Mouse (Mus musculus) liver, postnatal 0 days (tissue): Measurements from ENCODE around the gene Tab1.

ENCODE experiments used
- CTCF ChIP-seq: sonication (generic); IDR thresholded peaks from 2 replicates; pipeline ENCODE4 v1.5.1; 2016; ENCODE audit warnings: antibody characterized with exemption, low read depth
- EP300 ChIP-seq: IDR thresholded peaks from 2 replicates; pipeline ENCODE4 v1.6.1; 2016; ENCODE audit warnings: antibody characterized with exemption, low read depth, mild to moderate bottlenecking

DNA sequence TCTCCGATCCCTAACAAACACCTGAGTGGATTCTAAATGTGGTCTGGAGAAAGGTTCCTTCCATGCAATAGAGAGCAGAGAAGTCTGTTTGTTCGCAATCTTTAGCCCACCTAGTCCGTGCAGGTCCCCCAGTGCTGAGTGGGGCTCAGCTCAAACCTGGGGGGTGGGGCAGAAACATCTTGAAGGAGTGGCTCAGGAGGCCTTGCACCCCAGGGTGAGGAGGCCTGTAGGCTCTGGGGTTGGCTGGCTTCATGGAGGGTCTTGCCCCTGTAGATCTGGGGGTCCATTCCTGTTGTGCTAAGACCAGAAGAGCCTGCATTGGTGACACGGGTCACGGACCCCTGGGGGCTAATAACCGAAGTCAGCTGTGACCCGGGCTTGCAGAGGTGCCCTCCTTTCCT is 40.9 kb upstream of the Tab1 start:
- TF ChIP-seq EP300 (no peak), CTCF (no peak)
